Mouse (Mus musculus): Measurements from ENCODE around the gene Pnrc1. TPM values are rescaled to one million over a fixed set of nuclear protein-coding genes. Genes with fewer than 3 reads are reported as not detected.

Gene Pnrc1
- polyA plus RNA-seq, 1 experiment from 2014 or later: 123 TPM

DNA sequence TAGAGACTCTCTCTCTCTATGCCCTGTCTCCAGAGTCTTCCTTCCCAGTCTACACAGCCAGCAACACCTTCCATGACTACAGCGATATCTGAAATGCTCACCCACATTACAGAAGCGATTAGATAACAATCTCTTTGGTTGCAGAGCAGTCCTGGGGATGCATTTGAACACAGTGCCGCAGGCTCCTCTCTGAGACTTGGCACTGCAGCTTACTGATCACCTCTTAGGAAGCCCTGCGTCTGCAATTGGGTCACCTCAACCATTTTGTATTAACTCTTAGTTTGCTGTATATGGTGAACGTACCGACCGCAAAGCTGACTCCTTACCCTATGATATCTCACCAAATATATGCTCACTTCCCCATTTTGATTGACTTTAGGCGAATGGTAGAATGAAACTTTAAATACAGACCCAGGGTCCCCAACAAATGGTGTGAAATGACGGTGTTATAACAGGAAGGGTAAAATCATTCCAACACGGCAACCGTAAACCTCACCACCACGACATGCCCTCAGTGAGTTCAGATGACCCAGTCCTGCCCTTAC, 785 bp downstream of the Pnrc1 start:
- ATAC-seq (ENCODE audit: insufficient read depth): no peak
- no peaks in the 10 kb centered on the region for H3K4me1 ChIP-seq (ENCODE audit: insufficient read depth)
- H3K36me3 ChIP-seq (ENCODE audit: insufficient read depth): no peaks in the 10 kb centered on the region
- peak overlapping the region; percentile 27 for H3K4me3 ChIP-seq (ENCODE audit: low read depth, low read length)
- DNase-seq: no peak
- no peaks in the 10 kb centered on the region for H3K9me3 ChIP-seq (ENCODE audit: low read depth, low read length)
- WGBS: 73% methylated on average over 12 of the region's 12 CpGs
- H3K27ac ChIP-seq (ENCODE audit: low read depth): peak overlapping the region; percentile 48; the same call in 1 of the 2 replicates
- TF ChIP-seq CTCF (IDR thresholded peaks at IDR 0.05; ENCODE audit: low read depth): no peak
- H3K27me3 ChIP-seq (ENCODE audit: insufficient read depth, low read length): no peaks in the 10 kb centered on the region
- peak overlapping the region; percentile 30 for H3K9ac ChIP-seq
- H3K4me2 ChIP-seq: peak overlapping the region; percentile 52

DNA sequence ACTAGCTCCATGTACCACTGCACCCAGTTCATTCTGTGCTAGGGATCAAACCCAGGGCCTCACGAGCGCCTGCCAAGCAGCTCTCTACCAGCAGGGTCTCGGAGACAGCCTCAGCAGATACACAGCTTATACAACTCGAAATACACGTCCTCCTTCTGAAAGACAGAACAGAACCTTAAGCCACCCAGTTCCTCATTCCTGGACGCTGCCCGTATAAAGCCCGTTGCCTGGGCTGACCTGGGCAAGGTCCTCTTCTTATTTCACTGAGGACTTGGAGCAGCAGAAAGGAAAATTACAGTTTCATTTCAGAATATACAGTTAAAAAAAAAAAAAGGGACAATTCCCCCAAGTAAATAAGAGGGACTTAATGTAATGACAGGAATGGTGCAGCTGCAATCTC, 4.5 kb downstream of the Pnrc1 start:
- H3K9ac ChIP-seq: no peak overlapping the region
- H3K4me2 ChIP-seq: no peak overlapping the region
- no peaks in the 10 kb centered on the region for H3K36me3 ChIP-seq (ENCODE audit: insufficient read depth)
- H3K4me3 ChIP-seq (ENCODE audit: low read depth, low read length): no peak overlapping the region
- H3K9me3 ChIP-seq (ENCODE audit: low read depth, low read length): no peaks in the 10 kb centered on the region
- DNase-seq (no peak), ATAC-seq (ENCODE audit: insufficient read depth) (no peak)
- no peaks in the 10 kb centered on the region for H3K27me3 ChIP-seq (ENCODE audit: insufficient read depth, low read length)
- no peak for TF ChIP-seq CTCF (IDR thresholded peaks at IDR 0.05; ENCODE audit: low read depth)
- WGBS: 83% methylated on average over 8 of the region's 8 CpGs
- no peaks in the 10 kb centered on the region for H3K4me1 ChIP-seq (ENCODE audit: insufficient read depth)
- H3K27ac ChIP-seq (ENCODE audit: low read depth): no peak overlapping the region

DNA sequence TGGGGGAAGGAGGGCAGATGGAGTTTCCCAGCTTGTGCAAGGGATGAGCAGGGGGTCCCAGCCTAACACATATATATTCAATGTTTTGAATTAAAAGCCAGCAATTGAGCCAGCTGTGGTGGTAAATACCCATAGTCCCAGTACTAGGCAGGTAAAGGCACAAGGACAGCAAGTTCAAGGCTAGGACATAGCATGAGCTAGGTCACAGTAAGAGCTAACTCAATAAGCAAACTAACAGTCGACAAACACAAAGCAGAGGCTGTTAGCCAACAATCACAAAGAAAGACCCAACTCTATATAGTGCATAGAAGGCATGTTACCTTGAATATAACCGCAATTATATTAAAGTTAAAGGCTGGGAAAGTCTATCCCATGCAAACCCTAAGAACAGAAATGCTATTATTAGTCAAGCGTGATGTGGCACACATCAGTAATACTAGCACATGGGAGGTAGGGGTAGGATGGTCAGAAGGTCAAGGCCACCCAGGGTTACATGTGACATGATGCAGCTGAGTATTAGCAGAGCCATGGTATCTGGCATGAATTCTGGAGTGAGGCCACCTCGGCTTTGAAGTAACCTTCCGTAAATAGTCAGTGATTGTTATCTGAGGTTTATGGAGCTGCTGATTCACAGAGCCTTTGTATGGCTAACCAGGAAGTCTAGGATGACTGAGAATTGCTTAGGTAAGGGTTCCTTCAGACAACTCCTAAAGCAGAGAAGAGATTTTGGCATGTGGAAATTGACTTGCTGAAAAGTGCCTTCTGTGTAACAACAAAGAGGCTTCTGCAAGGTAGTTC, 5.7 kb downstream of the Pnrc1 start:
- no peak for ATAC-seq (ENCODE audit: insufficient read depth)
- DNase-seq: no peak
- Histone ChIP-seq H3K36me3 (ENCODE audit: insufficient read depth) (no peaks in the 10 kb centered on the region), H3K9ac (no peak overlapping the region), H3K4me3 (ENCODE audit: low read depth, low read length) (no peak overlapping the region), H3K4me1 (ENCODE audit: insufficient read depth) (no peaks in the 10 kb centered on the region), H3K27me3 (ENCODE audit: insufficient read depth, low read length) (no peaks in the 10 kb centered on the region), H3K27ac (ENCODE audit: low read depth) (no peak overlapping the region), H3K9me3 (ENCODE audit: low read depth, low read length) (no peaks in the 10 kb centered on the region), H3K4me2 (no peak overlapping the region)
- no peak for TF ChIP-seq CTCF (IDR thresholded peaks at IDR 0.05; ENCODE audit: low read depth)
- 61% methylated on average over 5 of the region's 5 CpGs for WGBS

DNA sequence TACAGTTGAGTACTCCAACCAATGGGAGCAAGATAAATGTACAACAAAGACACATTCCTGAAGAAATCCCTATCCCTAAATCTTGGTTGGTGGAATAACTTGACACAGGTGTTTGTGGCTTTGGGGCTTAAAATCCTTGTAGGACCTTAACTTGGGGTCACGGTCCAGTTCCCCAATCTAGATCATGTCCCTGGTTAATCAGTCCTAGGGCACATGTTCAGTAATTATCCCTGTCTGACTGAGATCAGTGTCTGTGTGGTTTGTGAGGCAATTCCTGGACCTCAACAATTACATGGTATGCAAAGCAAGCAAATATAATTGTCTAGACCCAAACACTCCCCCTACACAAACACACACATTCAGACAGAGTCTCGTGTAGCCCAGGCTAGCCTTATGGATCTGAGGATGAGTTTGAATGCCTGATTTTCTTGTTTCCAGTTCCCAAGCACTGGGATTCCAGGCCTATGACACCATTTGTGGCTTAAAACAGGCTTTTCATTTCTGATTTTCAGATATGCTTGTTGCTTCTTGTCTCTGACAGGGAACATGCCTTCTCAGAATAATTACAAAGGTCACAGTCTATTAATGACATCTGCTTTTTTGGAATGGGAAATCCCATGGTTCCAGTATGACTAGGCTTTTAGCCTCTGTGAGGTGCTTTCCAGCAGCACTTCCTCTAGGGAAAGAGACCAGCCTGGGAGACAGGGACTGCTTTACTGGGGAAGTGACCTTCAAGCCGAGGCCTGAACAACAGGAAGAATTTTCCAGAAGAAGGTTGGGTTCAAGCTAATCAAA, 7.9 kb downstream of the Pnrc1 start:
- 76% methylated on average over 3 of the region's 3 CpGs for WGBS

DNA sequence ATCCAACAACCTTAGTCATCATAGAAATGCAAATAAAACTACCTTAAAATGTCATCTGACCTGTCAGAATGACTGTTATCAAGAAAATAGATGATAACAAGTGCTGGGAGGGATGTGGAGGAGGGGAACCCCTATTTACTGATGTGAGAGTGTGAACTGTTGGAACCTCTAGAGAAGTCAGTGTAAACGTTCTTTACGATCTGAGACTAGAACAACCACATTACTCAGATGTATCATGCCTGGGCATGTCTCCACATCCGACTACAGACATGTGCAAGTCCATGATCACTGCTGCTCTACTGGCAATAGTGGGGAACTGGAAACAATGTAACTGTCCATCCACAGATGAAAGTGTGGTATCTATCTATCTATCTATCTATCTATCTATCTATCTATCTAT, 16.5 kb downstream of the Pnrc1 start:
- no peak for DNase-seq
- Histone ChIP-seq H3K4me1 (ENCODE audit: insufficient read depth) (no peaks in the 10 kb centered on the region), H3K27me3 (ENCODE audit: insufficient read depth, low read length) (no peaks in the 10 kb centered on the region), H3K9ac (no peak overlapping the region), H3K4me2 (no peak overlapping the region), H3K4me3 (ENCODE audit: low read depth, low read length) (no peak overlapping the region), H3K36me3 (ENCODE audit: insufficient read depth) (no peaks in the 10 kb centered on the region), H3K27ac (ENCODE audit: low read depth) (no peak overlapping the region), H3K9me3 (ENCODE audit: low read depth, low read length) (no peaks in the 10 kb centered on the region)
- no peak for TF ChIP-seq CTCF (IDR thresholded peaks at IDR 0.05; ENCODE audit: low read depth)
- ATAC-seq (ENCODE audit: insufficient read depth): no peak
- 31% methylated on average over 3 of the region's 3 CpGs for WGBS

More for the DNA sequence above, 7.9 kb downstream of the Pnrc1 start:
- no peaks in the 10 kb centered on the region for H3K36me3 ChIP-seq (ENCODE audit: insufficient read depth)
- no peak for TF ChIP-seq CTCF (IDR thresholded peaks at IDR 0.05; ENCODE audit: low read depth)
- DNase-seq (no peak), ATAC-seq (ENCODE audit: insufficient read depth) (no peak)
- no peaks in the 10 kb centered on the region for H3K4me1 ChIP-seq (ENCODE audit: insufficient read depth)
- no peak overlapping the region for H3K9ac ChIP-seq
- no peak overlapping the region for H3K4me2 ChIP-seq
- no peak overlapping the region for H3K27ac ChIP-seq (ENCODE audit: low read depth)
- H3K4me3 ChIP-seq (ENCODE audit: low read depth, low read length): no peak overlapping the region
- no peaks in the 10 kb centered on the region for H3K9me3 ChIP-seq (ENCODE audit: low read depth, low read length)
- H3K27me3 ChIP-seq (ENCODE audit: insufficient read depth, low read length): no peaks in the 10 kb centered on the region

DNA sequence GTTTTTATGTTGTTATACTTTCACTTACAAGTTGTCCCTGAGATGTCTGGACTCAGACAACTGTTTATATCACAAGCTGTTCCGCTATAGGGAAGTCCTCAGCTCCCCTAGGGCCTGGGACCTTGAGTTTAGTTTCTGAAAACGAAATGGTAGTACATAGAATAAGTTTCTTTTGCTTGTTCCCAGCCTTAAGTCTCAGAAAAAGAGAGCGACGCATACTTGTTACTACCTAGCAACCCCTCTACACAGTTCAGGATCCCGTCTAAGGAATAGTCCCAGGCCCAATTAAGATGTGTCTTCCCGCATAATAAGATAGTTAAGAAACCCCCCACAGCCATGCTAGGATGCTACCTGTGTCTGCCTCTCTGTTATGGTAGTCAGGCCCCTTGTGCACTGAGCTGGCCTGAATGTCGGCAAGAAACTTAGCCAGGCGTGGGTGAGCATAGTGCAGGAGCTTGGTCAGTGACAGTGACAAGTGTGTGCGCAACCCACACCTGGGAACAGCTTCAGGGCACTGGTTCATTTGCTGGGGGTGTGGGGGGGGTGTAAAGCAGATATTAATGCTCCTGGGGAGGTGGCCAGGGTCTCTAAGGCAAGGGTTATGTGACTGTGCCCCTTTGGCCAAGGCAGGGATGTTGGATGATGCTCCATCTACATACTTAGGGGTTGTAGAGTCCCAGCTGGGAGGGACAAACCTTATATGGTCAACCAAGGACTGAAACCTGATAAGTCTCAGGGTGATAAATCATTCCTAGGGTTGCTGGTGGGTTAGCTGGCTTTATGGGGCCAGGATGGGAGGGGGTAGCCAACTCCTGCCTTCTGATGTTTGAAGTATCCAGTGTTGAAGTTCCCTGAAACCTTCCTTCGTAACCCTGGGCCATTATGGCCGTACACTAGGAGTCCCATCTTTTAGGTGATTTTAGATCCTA, 19.3 kb downstream of the Pnrc1 start:
- WGBS: 72% methylated on average over 11 of the region's 11 CpGs
- no peak for TF ChIP-seq CTCF (IDR thresholded peaks at IDR 0.05; ENCODE audit: low read depth)
- no peaks in the 10 kb centered on the region for H3K4me1 ChIP-seq (ENCODE audit: insufficient read depth)
- no peak overlapping the region for H3K27ac ChIP-seq (ENCODE audit: low read depth)
- H3K27me3 ChIP-seq (ENCODE audit: insufficient read depth, low read length): no peaks in the 10 kb centered on the region
- H3K9ac ChIP-seq: no peak overlapping the region
- ATAC-seq (ENCODE audit: insufficient read depth): no peak
- H3K36me3 ChIP-seq (ENCODE audit: insufficient read depth): no peaks in the 10 kb centered on the region
- no peak overlapping the region for H3K4me3 ChIP-seq (ENCODE audit: low read depth, low read length)
- DNase-seq: no peak
- no peak overlapping the region for H3K4me2 ChIP-seq
- H3K9me3 ChIP-seq (ENCODE audit: low read depth, low read length): no peaks in the 10 kb centered on the region
